Mouse (Mus musculus): ENCODE data around the gene Rpl36. TPM values are rescaled to one million over a fixed set of nuclear protein-coding genes. Genes with fewer than 3 reads are reported as not detected.
"Not testable (repeated sequence)": the region's sequence is repeated elsewhere in the genome, so short reads cannot be mapped to it uniquely, and the experiment has no call there.

The Rpl36 gene
- polyA plus RNA-seq, 1 experiment from 2014 or later: 2,014 TPM

- Histone ChIP-seq H3K27me3 (ENCODE audit: insufficient read depth, low read length) (no peaks in the 10 kb centered on the region), H3K4me1 (ENCODE audit: insufficient read depth) (peaks cover 10% of the 10 kb centered on the region), H3K9me3 (ENCODE audit: low read depth, low read length) (no peaks in the 10 kb centered on the region), H3K27ac (ENCODE audit: low read depth) (no peak overlapping the region; the same call in 1 of the 2 replicates), H3K36me3 (ENCODE audit: insufficient read depth) (peaks cover 43% of the 10 kb centered on the region), H3K9ac (peak overlapping the region; percentile 73), H3K4me3 (ENCODE audit: low read depth, low read length) (peak overlapping the region; percentile 63), H3K4me2 (peak overlapping the region; percentile 80)
- no peak for DNase-seq
- 43% methylated on average over 5 of the region's 5 CpGs for WGBS
- TF ChIP-seq CTCF (IDR thresholded peaks at IDR 0.05; ENCODE audit: low read depth): no peak
- no peak for ATAC-seq (ENCODE audit: insufficient read depth)
These were observed 4.5 kb upstream of the Rpl36 start for GRCm38 (mm10) chr17:56608699-56609098.

DNA sequence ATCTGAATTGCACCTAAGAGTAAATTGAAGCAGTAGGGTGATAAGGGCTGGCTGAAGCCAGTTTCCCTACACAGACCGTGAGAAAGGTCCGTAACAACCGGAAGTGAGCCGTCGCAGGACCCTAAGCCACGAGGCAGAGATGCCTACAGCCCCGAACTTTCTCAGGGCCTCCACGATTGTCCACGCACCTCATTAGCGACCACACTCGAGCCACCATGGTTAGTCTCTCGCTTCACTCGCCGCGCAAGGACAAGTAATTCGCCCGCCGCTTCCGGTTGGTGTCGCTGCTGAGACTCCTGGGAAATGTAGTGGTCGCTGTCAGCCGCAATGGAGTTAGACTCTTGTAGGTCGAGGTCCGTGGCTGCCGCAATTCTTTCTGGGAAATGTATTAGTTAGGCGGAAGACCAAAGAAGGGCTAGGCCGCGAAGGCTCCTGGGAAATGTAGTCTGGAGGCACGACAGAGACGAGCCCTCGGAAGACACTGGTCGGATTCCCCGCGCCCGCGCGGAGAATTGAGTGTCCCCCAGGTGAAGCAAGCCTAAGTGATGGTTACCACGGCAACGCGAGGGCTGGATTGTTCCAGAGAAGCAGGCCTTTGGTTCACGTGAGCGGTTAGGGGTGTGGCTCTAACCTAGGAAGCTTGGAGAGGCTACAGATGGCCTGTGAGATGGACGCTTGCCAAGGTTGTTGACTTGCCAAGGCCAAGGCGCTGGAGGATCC is 3.6 kb upstream of the Rpl36 start, which contains the start of gene 2410015M20Rik:
Gene 2410015M20Rik (minus strand): TSS at position 320 of the 720 bp plus-strand sequence.
- ATAC-seq (ENCODE audit: insufficient read depth): peak; percentile 88
- Histone ChIP-seq H3K9me3 (ENCODE audit: low read depth, low read length) (no peaks in the 10 kb centered on the region), H3K4me2 (peak within 1 kb of the TSS; percentile 80), H3K27ac (ENCODE audit: low read depth) (peak within 1 kb of the TSS; percentile 78), H3K4me1 (ENCODE audit: insufficient read depth) (peaks cover 13% of the 10 kb centered on the region), H3K4me3 (ENCODE audit: low read depth, low read length) (peak within 1 kb of the TSS; percentile 63), H3K9ac (peak within 1 kb of the TSS; percentile 73), H3K36me3 (ENCODE audit: insufficient read depth) (peaks cover 42% of the 10 kb centered on the region), H3K27me3 (ENCODE audit: insufficient read depth, low read length) (no peaks in the 10 kb centered on the region)
- peak; percentile 75 for TF ChIP-seq CTCF (IDR thresholded peaks at IDR 0.05; ENCODE audit: low read depth)
- DNase-seq: peak; percentile 99
- under 1% methylated on average over 44 of the region's 44 CpGs for WGBS

DNA sequence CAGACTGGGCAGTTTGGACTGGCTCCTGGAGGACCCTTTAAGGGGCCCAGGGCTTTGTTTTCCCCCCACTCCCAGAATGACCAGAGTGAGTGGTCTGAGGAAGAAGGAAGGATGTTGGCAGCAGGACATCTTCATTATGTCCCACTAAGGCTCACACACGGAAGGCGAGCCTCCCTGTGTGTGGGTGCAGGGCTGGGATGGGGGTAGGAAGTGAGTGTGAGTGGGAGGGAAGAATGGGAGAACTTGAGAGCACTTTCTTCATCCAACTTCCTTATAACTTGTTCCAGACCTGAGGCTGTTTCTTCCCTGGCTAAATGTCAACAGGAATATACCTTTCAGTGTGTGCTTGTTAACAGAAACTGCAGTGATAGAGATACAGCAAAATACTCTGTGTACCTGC is 1.9 kb upstream of the Rpl36 start:
- Histone ChIP-seq H3K9ac (no peak overlapping the region), H3K27me3 (ENCODE audit: insufficient read depth, low read length) (no peaks in the 10 kb centered on the region), H3K27ac (ENCODE audit: low read depth) (no peak overlapping the region), H3K4me3 (ENCODE audit: low read depth, low read length) (no peak overlapping the region), H3K4me1 (ENCODE audit: insufficient read depth) (peaks cover 17% of the 10 kb centered on the region), H3K36me3 (ENCODE audit: insufficient read depth) (peaks cover 42% of the 10 kb centered on the region), H3K9me3 (ENCODE audit: low read depth, low read length) (no peaks in the 10 kb centered on the region), H3K4me2 (no peak overlapping the region)
- 67% methylated on average over 2 of the region's 2 CpGs for WGBS
- TF ChIP-seq CTCF (IDR thresholded peaks at IDR 0.05; ENCODE audit: low read depth): no peak
- ATAC-seq (ENCODE audit: insufficient read depth) (no peak), DNase-seq (no peak)

GRCm38 (mm10) chr17:56611861-56612564 is 1.2 kb upstream of the Rpl36 start:
- Histone ChIP-seq H3K4me3 (ENCODE audit: low read depth, low read length) (no peak overlapping the region), H3K4me1 (ENCODE audit: insufficient read depth) (peaks cover 17% of the 10 kb centered on the region), H3K4me2 (peak overlapping the region; percentile 40), H3K27me3 (ENCODE audit: insufficient read depth, low read length) (no peaks in the 10 kb centered on the region), H3K36me3 (ENCODE audit: insufficient read depth) (peaks cover 42% of the 10 kb centered on the region), H3K9me3 (ENCODE audit: low read depth, low read length) (no peaks in the 10 kb centered on the region), H3K27ac (ENCODE audit: low read depth) (no peak overlapping the region), H3K9ac (no peak overlapping the region)
- DNase-seq: peak; percentile 51
- 12% methylated on average over 14 of the region's 14 CpGs for WGBS
- TF ChIP-seq CTCF (IDR thresholded peaks at IDR 0.05; ENCODE audit: low read depth): no peak
- no peak for ATAC-seq (ENCODE audit: insufficient read depth)

DNA sequence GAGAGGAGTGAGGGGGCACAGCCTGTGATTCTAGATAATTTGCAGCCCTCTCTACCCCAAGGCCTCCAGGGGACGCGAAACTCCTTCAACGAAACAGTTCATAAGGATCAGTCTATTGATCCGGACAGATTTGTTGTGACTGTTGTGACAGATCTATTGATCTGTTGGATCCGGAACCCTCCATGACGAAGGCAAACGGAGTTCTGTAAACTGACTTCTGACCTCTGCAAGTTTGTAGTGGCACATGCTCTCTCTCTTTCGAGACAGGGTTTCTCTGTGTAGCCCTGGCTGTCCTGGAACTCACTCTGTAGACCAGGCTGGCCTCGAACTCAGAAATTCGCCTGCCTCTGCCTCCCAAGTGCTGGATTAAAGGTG is 664 bp upstream of the Rpl36 start:
- not testable (repeated sequence) for DNase-seq; H3K9me3 ChIP-seq (ENCODE audit: low read depth, low read length); H3K27ac ChIP-seq (ENCODE audit: low read depth); H3K4me2 ChIP-seq; H3K4me3 ChIP-seq (ENCODE audit: low read depth, low read length); ATAC-seq (ENCODE audit: insufficient read depth); H3K9ac ChIP-seq; H3K27me3 ChIP-seq (ENCODE audit: insufficient read depth, low read length)
- WGBS: 70% methylated on average over 10 of the region's 10 CpGs
- Histone ChIP-seq H3K36me3 (ENCODE audit: insufficient read depth) (peaks cover 42% of the 10 kb centered on the region), H3K4me1 (ENCODE audit: insufficient read depth) (peaks cover 17% of the 10 kb centered on the region)

- Histone ChIP-seq H3K36me3 (ENCODE audit: insufficient read depth) (peaks cover 50% of the 10 kb centered on the region), H3K9ac (peak overlapping the region; percentile 91), H3K4me3 (ENCODE audit: low read depth, low read length) (peak overlapping the region; percentile 78), H3K27ac (ENCODE audit: low read depth) (peak overlapping the region; percentile 92), H3K4me2 (peak overlapping the region; percentile 98), H3K4me1 (ENCODE audit: insufficient read depth) (peaks cover 12% of the 10 kb centered on the region)
- H3K27me3 ChIP-seq (ENCODE audit: insufficient read depth, low read length); DNase-seq; H3K9me3 ChIP-seq (ENCODE audit: low read depth, low read length); ATAC-seq (ENCODE audit: insufficient read depth): not testable (repeated sequence)
- WGBS: 3% methylated on average over 26 of the region's 26 CpGs
These were observed 677 bp downstream of the Rpl36 start for GRCm38 (mm10) chr17:56613893-56614292.

DNA sequence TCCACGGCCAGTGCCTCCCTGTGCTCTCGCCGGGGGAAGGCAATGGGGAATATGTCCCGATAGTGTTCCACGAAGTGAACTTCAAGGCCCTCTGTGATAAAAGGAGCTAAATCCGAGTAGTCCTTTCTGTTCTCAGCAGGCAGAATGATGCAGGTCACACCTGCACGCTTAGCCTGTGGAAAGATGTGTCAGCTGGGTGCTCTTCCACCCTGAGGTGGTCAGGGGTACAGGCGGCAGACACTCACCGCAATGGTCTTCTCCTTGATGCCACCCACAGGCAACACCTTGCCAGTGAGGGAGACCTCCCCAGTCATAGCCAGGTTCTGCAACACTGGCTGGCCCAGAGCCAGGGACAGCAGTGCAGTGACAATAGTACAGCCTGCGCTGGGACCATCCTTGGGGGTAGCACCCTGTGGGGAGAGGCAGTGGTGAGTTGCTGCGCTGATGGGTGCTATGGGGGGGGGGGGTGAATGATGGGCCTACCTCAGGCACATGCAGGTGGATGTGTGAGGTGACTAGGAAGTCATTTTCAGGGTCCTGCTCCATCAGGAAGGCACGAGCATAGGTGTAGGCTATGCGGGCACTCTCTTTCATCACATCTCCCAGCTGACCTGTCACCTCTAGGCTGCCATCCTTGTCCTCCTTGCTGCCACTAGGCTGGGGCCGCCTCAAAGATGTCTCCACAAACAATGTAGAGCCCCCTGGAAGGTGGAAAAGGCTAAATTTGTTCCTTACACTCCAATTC is 1.3 kb downstream of the Rpl36 start:
- Histone ChIP-seq H3K27ac (ENCODE audit: low read depth) (no peak overlapping the region), H3K4me2 (peak overlapping the region; percentile 98), H3K27me3 (ENCODE audit: insufficient read depth, low read length) (no peaks in the 10 kb centered on the region), H3K4me1 (ENCODE audit: insufficient read depth) (peaks cover 12% of the 10 kb centered on the region), H3K9ac (peak overlapping the region; percentile 91), H3K9me3 (ENCODE audit: low read depth, low read length) (no peaks in the 10 kb centered on the region), H3K4me3 (ENCODE audit: low read depth, low read length) (peak overlapping the region; percentile 78), H3K36me3 (ENCODE audit: insufficient read depth) (peaks cover 57% of the 10 kb centered on the region)
- no peak for ATAC-seq (ENCODE audit: insufficient read depth)
- WGBS: 19% methylated on average over 14 of the region's 14 CpGs
- DNase-seq: peak; percentile 40
- TF ChIP-seq CTCF (IDR thresholded peaks at IDR 0.05; ENCODE audit: low read depth): 0 out of 2 replicates have a peak, but pooled peaks have one; percentile 4
